Mouse (Mus musculus) Muller cell, postnatal 12 days (primary cell): ENCODE measurements at regions not wholly inside any gene's neighbourhood (a gene's known extent, or its start where the extent isn't known, plus 50 kb on each side); places are given as distances from the start of the nearest gene placed in this dataset.

Source experiments
- DNase-seq: peaks from one replicate; pipeline ENCODE4 v3.0.0-alpha.2; 2015; ENCODE audit errors: inconsistent ontology term

GRCm38 (mm10) chr9:84673327-84673726 lies 639.2 kb upstream of the Gm11114 start:
- no peak for DNase-seq

GRCm38 (mm10) chr9:84678416-84678815 lies 634.2 kb upstream of the Gm11114 start:
- no peak for DNase-seq

GRCm38 (mm10) chr9:84718615-84719191 lies 593.9 kb upstream of the Gm11114 start:
- DNase-seq = no peak

- DNase-seq = no peak
These were observed 593.2 kb upstream of the Gm11114 start for GRCm38 (mm10) chr9:84719396-84719795.

GRCm38 (mm10) chr9:84720454-84720853 lies 592.1 kb upstream of the Gm11114 start:
- DNase-seq = no peak

- peak; percentile 7 for DNase-seq
These were observed 573.3 kb upstream of the Gm11114 start for GRCm38 (mm10) chr9:84739266-84739665.

- DNase-seq = no peak
These were observed 572.2 kb upstream of the Gm11114 start for GRCm38 (mm10) chr9:84740336-84740735.

GRCm38 (mm10) chr9:84754332-84754731 lies 558.2 kb upstream of the Gm11114 start:
- DNase-seq = no peak

GRCm38 (mm10) chr9:84754828-84755227 lies 557.7 kb upstream of the Gm11114 start:
- DNase-seq = no peak

- peak; percentile 64 for DNase-seq
These were observed 538.2 kb upstream of the Gm11114 start for GRCm38 (mm10) chr9:84774348-84774747.

GRCm38 (mm10) chr9:84775190-84775589 lies 537.4 kb upstream of the Gm11114 start:
- peak; percentile 31 for DNase-seq

GRCm38 (mm10) chr9:84779125-84779524 lies 533.4 kb upstream of the Gm11114 start:
- DNase-seq = peak; percentile 53

GRCm38 (mm10) chr9:84825768-84826167 lies 486.8 kb upstream of the Gm11114 start:
- DNase-seq = no peak

GRCm38 (mm10) chr9:84828934-84829333 lies 483.6 kb upstream of the Gm11114 start:
- DNase-seq = peak; percentile 64

- peak; percentile 38 for DNase-seq
These were observed 481.9 kb upstream of the Gm11114 start for GRCm38 (mm10) chr9:84830639-84831038.

GRCm38 (mm10) chr9:84837498-84837897 lies 475.1 kb upstream of the Gm11114 start:
- no peak for DNase-seq

- no peak for DNase-seq
These were observed 468.6 kb upstream of the Gm11114 start for GRCm38 (mm10) chr9:84844021-84844420.

GRCm38 (mm10) chr9:84861600-84861999 lies 451.0 kb upstream of the Gm11114 start:
- no peak for DNase-seq

- DNase-seq = peak; percentile 68
These were observed 449.1 kb upstream of the Gm11114 start for GRCm38 (mm10) chr9:84863431-84863830.

- DNase-seq = no peak
These were observed 418.4 kb upstream of the Gm11114 start for GRCm38 (mm10) chr9:84894148-84894547.

GRCm38 (mm10) chr9:84896073-84896472 lies 416.5 kb upstream of the Gm11114 start:
- peak; percentile 87 for DNase-seq

GRCm38 (mm10) chr9:84900643-84901042 lies 411.9 kb upstream of the Gm11114 start:
- peak; percentile 25 for DNase-seq

- DNase-seq = no peak
These were observed 406.3 kb upstream of the Gm11114 start for GRCm38 (mm10) chr9:84906244-84906643.

GRCm38 (mm10) chr9:84913321-84913720 lies 399.3 kb upstream of the Gm11114 start:
- no peak for DNase-seq
